Mouse (Mus musculus) urinary bladder, adult 2 months (tissue): Measurements from ENCODE around the gene Usp29. TPM values are rescaled to one million over a fixed set of nuclear protein-coding genes. Genes with fewer than 3 reads are reported as not detected.
"Not testable (repeated sequence)": the region's sequence is repeated elsewhere in the genome, so short reads cannot be mapped to it uniquely, and the experiment has no call there.

Source experiments
- DNase-seq: peaks from one replicate; pipeline ENCODE4 v3.0.0; 2022; ENCODE audit warnings: low spot score
- polyA plus RNA-seq: library from polyadenylated mRNA; depleted of rRNA; stranded (reverse); fragments of >200 nt; gene quantifications from 2 replicates; pipeline ENCODE4 v1.2.3, GENCODE M21; 2012

The Usp29 gene
- polyA plus RNA-seq, 1 experiment = 0.84 TPM

GRCm38 (mm10) chr7:6765240-6765639, 34.9 kb downstream of the Usp29 start:
- no peak for DNase-seq

GRCm38 (mm10) chr7:6770286-6770685, 39.9 kb downstream of the Usp29 start:
- DNase-seq = no peak

DNA sequence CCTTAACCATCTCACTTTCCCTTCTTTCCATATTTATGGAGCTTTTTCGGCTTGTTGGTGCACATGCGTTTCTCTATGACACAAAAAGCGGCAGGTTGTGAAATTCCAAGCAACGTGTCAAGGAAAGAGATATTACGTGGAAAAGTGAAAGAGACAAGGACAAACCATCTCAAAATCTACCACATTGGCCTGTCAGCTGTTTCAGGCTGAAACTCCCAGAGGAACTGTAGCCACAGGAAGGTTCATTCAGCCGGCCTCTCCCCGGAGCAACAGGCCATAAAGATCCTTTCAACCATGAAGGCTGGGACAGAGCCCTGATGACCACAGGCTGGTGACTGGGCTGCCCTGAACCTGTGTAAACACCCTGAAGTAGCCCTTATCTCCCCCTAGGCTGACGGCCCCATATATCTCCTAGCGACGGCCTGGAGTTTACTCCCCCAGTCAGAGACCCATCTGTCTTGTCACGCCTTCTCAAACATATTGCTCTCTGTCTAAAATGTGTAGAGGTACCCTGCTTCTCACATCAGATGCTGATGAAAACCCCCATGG, 43.6 kb downstream of the Usp29 start:
- DNase-seq = not testable (repeated sequence)

DNA sequence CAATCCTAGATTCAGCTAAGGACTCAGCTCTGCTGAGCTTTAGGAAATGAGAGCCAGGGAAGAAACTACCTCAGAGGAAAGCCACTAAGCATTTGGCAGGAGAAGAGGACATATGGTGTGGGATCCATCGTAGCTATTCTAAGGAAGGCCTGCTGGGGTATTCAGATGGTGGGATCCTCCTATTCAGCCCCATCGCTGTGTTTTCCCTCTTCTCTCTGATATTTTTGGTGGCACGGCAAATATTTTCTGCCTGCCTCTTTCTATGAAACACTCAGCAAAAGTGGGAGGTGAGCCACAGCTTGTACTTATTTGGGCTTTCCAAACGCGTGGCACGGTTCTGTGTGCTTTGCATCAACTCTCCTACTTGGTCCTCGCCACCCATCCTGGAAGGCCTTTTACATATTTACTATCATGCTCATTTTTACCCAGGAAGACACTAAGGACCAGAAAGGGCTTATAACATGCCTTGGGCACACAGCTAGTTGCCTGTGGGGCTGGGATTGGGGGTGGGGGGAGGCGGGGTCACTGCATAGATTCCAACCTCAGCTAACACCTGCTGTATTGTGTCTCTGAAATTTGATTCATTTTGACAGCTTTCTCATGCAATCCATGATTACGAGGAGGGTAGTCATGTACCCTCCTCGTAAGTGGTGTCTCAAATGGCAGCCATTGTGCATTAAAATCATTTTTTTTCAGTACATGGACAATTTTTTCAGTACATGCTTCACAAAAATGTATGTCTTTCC, 46.1 kb downstream of the Usp29 start:
- no peak for DNase-seq

GRCm38 (mm10) chr7:6777107-6777506, 46.7 kb downstream of the Usp29 start:
- DNase-seq = no peak

- no peak for DNase-seq
Measured at GRCm38 (mm10) chr7:6777689-6778088, 47.3 kb downstream of the Usp29 start.

GRCm38 (mm10) chr7:6779172-6779571, 48.8 kb downstream of the Usp29 start:
- no peak for DNase-seq

- no peak for DNase-seq
Measured at GRCm38 (mm10) chr7:6781541-6781940, 51.2 kb downstream of the Usp29 start.

DNA sequence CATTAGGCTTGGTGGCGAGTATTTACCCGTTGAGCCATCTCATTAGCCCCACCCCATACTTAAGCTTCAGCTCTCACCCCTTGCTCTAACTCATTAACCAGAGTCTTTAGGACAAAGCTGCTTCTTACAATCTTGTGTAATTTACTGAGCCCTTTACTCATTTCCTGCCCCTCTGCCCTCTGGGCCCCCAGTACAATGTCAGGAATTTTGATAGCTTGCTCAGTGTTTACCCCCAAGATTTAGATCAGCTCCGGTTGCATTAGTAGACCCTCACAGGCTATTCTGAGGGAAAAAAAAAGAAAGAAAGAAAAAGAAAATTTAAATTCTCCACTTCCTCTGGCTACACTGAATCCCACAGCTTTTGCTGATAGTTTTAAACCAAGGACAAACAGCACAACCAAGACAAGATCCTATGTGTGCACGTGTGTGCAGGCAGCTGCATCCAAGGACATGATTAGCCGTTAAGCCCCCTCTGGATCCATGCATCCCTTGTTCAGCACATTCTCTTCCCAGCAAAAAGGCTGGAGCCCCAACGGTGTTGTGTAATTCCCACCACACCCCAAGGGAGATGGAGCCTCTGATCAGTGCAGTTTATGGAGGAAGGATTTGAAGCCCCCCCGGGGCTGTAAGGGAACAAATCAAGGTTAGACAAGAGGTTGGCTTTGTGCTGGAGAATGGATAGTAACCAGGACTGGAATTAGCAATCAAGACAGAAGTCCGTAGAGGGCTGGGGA, 54.1 kb downstream of the Usp29 start:
- DNase-seq = no peak

DNA sequence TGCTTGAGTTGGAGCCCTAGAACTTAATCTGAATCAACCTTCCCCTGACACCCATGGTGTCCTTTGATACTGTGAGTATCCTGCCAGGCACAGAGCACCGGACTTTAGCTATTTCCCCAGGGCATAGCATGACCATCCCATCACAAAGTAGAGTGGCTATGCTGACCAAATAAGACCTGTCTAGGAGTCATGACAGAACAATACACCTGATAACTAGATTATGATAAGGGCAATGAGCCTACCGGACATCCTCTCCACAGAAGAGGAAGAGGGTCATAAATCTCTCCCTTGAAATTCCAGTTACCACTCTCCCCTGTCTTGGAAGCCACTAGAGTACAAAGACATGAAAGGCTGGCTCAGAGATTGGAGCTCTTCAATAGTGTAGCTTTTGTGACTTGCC, 56.6 kb downstream of the Usp29 start:
- no peak for DNase-seq

DNA sequence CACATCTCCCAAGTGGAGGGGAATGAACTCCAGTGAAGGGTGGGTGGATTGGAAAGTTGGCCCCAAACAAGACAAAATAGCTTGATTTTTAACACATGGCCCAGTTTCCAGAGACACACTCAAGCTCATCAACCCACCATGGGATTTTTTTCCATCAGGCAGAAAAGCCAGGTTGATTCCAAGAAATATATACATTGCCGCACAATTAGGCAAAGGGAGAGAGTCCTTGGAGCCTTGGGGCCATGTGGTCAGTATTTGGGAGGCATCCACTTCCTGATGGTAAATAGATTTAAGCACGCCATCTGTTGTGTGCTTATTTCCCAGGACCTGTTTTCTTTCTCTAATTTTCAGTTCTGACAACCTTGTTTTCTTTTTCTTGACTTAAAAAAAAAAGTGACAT, 57.7 kb downstream of the Usp29 start:
- DNase-seq = no peak

GRCm38 (mm10) chr7:6791286-6792065, 61.1 kb downstream of the Usp29 start:
- no peak for DNase-seq

DNA sequence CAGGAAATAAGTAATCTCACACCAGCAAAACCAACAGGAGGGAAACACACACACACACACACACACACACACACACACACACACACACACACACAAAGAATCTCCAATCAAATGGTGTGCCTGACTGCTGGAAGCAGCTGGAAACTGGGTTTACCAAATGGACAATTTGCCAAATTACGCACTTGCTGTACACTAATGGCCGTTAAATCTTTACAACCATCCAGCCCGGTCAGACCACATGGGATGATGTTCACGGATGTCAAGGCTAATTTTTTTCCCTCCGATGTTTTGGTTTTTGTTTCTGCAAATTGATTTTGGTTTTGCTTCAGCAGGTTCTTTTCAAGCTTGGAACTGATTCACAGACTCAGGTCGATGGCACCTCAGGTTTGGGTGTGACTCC, 62.9 kb downstream of the Usp29 start:
- no peak for DNase-seq

GRCm38 (mm10) chr7:6793811-6794210, 63.4 kb downstream of the Usp29 start:
- no peak for DNase-seq

DNA sequence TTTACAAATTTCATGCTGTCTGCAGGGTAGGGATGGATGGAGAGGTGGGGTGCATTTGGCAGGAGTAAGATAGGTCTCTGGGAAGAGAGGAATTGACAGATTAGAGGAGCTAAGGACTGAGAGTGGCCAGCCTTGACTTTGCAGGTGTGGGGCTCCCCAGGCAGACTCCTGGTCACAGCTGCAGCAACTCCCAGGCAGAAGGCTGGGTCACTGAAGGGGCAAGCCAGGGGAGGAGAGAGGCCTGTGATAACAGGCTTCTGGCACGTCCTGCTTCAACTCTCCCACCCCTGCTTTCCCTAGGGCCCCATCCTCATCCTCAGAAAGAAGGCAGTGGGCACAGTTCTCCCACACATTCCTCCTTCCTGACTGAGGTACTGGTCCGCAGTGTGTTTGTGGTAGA, 67.0 kb downstream of the Usp29 start:
- DNase-seq = no peak

DNA sequence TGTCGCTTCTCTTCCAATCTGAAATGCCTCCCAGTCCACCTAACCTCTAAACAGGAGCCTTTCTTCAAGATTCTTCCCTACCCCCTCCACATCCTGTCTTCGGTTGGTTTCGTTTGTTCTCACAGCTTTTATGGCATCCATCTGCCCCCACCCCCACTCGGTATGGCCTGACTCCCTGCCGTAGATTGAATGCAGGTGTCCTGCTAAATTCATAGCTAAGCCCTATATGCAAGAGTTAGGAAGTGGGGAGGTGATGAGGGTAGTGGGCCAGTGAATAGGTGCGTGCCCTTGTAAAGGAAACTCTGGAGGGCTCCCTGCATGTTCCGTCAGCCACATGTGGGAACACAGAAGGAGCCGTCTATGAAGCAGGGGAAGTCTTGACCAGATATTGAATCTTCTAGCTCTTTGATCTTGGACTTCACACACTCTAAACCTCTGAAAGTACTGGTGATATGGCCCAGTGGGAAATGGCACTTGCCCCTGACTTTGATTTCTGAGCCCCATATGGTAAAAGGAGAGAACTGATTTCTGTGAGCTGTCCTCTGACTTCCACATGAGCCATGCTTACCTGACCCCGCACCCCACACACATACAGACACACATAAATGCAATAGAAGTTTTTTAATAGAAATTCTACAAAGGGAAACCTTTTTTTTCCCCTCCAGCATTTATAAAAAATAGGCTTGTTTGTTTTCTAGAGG, 68.9 kb downstream of the Usp29 start:
- no peak for DNase-seq

- DNase-seq = no peak
Measured at GRCm38 (mm10) chr7:6800586-6801441, 70.4 kb downstream of the Usp29 start.

DNA sequence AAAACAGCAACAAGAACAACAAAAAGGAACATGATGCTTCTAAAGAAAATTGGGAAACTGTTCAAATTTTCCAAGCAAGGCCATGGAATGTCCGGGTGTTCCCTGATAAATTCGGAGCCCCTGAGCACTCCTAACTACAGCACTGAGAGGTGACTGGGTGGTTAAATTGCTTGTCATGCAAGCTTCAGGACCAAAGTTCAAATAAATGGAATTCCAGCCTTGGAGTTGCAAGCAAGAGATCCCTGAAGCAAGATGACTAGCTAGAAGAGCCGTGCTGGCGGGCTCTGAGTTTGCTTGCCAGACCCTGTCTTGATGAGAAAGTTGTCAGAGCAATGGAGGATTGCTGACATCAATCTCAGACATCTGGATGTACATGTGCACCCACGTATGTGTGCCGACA, 71.3 kb downstream of the Usp29 start:
- DNase-seq = no peak

DNA sequence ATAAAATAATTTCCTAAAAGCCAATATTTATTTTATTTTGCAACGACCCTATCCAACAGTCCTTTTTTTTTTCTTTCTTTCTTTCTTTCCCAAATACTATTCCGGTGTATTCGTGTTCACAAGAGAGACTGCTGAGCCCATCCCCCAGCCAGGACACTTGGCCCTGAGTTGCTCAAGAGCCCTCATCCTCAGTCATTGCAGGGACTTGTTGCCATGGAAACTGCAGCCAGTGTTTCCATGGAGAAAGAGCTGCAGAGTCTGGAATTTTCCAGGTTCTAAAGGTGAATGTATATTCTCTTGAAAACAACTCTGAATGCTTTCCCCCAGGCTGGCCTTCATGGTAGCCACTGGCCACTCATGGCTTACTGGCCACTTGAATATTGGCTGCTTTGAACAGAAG, 80.2 kb downstream of the Usp29 start:
- DNase-seq = no peak

DNA sequence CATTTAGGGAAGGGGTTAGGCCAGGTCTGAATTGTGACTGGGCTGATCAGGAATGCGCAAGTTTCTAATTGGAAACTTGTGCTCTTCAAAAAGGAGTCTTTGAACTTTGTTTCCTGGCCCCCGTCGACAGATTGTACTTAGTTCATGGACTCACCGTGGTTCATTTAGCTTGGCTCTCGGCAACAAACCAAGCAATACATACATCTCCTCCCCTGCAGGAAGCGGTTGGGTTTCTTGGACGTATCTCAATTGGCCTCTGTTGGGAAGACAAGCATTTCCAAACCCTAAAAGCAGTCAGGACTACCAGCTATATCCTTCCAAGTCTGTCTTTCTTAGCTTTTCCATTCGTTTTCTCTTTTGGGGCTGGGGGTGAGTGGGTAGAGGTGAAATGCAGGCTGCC, 84.6 kb downstream of the Usp29 start:
- DNase-seq = no peak
